Mouse (Mus musculus): ENCODE data around the gene Barhl2. TPM values are rescaled to one million over a fixed set of nuclear protein-coding genes. Genes with fewer than 3 reads are reported as not detected.

Barhl2 gene
- total and polyA plus RNA-seq, 3 experiments = not detected

DNA sequence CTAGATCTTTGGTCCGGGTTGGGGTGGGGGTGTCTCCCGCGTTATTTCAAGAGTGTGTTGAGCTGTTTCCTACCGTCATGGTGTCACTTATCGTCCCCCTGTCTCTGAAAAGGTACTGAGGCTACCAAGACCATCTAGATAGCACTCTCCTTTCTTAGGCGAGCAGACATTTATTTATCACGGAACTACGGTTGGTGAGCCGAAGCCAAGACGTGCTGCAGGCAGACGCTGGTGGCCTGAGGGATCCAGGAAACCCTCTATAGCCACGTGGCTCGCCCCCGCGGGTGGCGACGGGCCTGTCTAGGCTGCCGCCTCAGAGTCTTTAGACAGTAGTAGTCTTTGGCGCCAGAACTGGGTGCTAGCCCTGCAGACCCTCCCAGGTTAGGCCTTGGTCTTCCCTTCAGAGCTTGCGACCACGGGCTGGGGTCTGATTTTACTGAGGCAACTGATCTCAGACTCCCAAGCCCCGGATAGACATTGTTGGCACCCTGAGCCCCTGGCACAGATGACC is 2.1 kb upstream of the Barhl2 start:
- Histone ChIP-seq H3K27ac (ENCODE audit: insufficient read depth, low read depth) (no peak overlapping the region), H3K9me3 (replicated peaks; ENCODE audit: low read length) (peaks cover 28% of the 10 kb centered on the region), H3K4me3 (replicated peaks in 1 of 3; ENCODE audit: low read depth in 2 of 3, low read length in 2 of 3, poor library complexity in 1 of 3) (no peak overlapping the region), H3K9ac (ENCODE audit: insufficient read depth, low read depth) (no peak overlapping the region), H3K79me2 (replicated peaks; ENCODE audit: control insufficient read depth, extremely low read depth, insufficient read depth, poor library complexity, severe bottlenecking) (no peaks in the 10 kb centered on the region), H3K27me3 (replicated peaks) (no peaks in the 10 kb centered on the region), H3K4me2 (ENCODE audit: insufficient read depth, low read depth, poor library complexity, severe bottlenecking) (no peak overlapping the region), H3K4me1 (ENCODE audit: control insufficient read depth in 1 of 2, insufficient read depth in 2 of 2) (no peaks in the 10 kb centered on the region), H3K36me3 (replicated peaks in 1 of 2; ENCODE audit: control insufficient read depth in 1 of 2, insufficient read depth in 1 of 2, low read length in 1 of 2) (no peaks in the 10 kb centered on the region)
- DNase-seq (ENCODE audit: extremely low read depth) = no peak
- dilution Hi-C loops (cut with MboI; ENCODE audit: extremely low pct_ligation_motif_present, extremely low pct_unique_long_range_greater_than_20kb, low sequenced_read_pairs) = no loop called here
- TF ChIP-seq TBP (conservative IDR thresholded peaks at IDR 0.05; ENCODE audit: low read depth, low read length) (no peak), POLR2A (IDR thresholded peaks at IDR 0.05; ENCODE audit: low read depth, low read length) (no peak), EP300 (IDR thresholded peaks at IDR 0.05; ENCODE audit: low read length) (no peak), E2F4 (IDR thresholded peaks at IDR 0.05; ENCODE audit: insufficient replicate concordance, low read depth, low read length) (no peak), IRF4 (IDR thresholded peaks at IDR 0.05; ENCODE audit: low read depth, low read length) (no peak), RAD21 (IDR thresholded peaks at IDR 0.05; ENCODE audit: low read depth, low read length) (no peak), KAT2A (IDR thresholded peaks at IDR 0.05; ENCODE audit: insufficient replicate concordance, low read length) (no peak), SMC3 (IDR thresholded peaks at IDR 0.05; ENCODE audit: low read depth, low read length) (no peak), PAX5 (IDR thresholded peaks at IDR 0.05; ENCODE audit: low read length) (no peak), UBTF (IDR thresholded peaks at IDR 0.05; ENCODE audit: low read depth, low read length) (no peak), MXI1 (IDR thresholded peaks at IDR 0.05; ENCODE audit: low read depth, low read length) (no peak), MAX (IDR thresholded peaks at IDR 0.05; ENCODE audit: low read length) (no peak), ZKSCAN1 (IDR thresholded peaks at IDR 0.05; ENCODE audit: borderline replicate concordance, low read depth, low read length) (no peak), SIN3A (IDR thresholded peaks at IDR 0.05; ENCODE audit: low read length) (no peak), BHLHE40 (IDR thresholded peaks at IDR 0.05; ENCODE audit: low read depth, low read length) (no peak), ELF1 (IDR thresholded peaks at IDR 0.05; ENCODE audit: low read depth, low read length) (no peak), USF2 (conservative IDR thresholded peaks at IDR 0.05; ENCODE audit: low read depth, low read length) (no peak)
- in situ Hi-C loops (cut with MboI; ENCODE audit: low pct_ligation_motif_present, low pct_unique_long_range_greater_than_20kb, low sequenced_read_pairs) = loop anchor here (25.0 kb wide), 1 partner anchor 327 kb away; no protein-coding TSS in a partner anchor

DNA sequence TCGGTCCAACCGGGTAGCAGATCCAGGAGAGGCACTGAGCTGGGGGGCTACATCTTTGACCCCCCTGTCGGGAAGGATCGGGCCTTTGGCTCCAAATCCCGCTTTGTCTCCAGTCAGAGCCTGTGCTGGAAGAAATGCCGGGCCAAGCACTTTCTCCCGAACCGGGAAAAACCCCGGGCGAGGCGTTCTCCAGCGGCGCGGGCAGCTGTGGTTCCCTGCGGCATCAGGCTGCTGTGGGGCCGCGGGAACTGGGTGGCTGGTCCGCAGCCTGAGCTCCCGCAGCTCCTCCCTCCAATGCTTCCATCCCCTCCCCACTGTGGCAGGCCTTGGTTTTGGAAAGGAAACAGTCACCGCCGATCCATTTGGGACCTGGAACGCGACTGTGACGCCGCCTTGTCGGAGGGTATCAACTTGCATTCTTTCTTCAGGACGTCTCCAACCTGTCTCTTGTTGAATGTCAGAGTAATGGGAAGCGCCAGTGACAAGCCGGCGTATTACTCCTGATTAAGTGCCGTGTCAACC is 1.2 kb upstream of the Barhl2 start:
- H3K4me2 ChIP-seq (ENCODE audit: insufficient read depth, low read depth, poor library complexity, severe bottlenecking) = no peak overlapping the region
- H3K4me3 ChIP-seq (replicated peaks in 1 of 3; ENCODE audit: low read depth in 2 of 3, low read length in 2 of 3, poor library complexity in 1 of 3) = no peak overlapping the region
- dilution Hi-C loops (cut with MboI; ENCODE audit: extremely low pct_ligation_motif_present, extremely low pct_unique_long_range_greater_than_20kb, low sequenced_read_pairs) = no loop called here
- no peak overlapping the region for H3K9ac ChIP-seq (ENCODE audit: insufficient read depth, low read depth)
- H3K27ac ChIP-seq (ENCODE audit: insufficient read depth, low read depth) = no peak overlapping the region
- no peak for TF ChIP-seq MEF2A (IDR thresholded peaks at IDR 0.05; ENCODE audit: borderline replicate concordance, low read depth, low read length)
- no peak for TF ChIP-seq JUND (conservative IDR thresholded peaks at IDR 0.05; ENCODE audit: low read depth, low read length)
- no peak for TF ChIP-seq MAFK (IDR thresholded peaks at IDR 0.05; ENCODE audit: insufficient replicate concordance, low read length)
- no peak for TF ChIP-seq EP300 (IDR thresholded peaks at IDR 0.05; ENCODE audit: low read length)
- TF ChIP-seq PAX5 (IDR thresholded peaks at IDR 0.05; ENCODE audit: low read length) = no peak
- TF ChIP-seq RAD21 (IDR thresholded peaks at IDR 0.05; ENCODE audit: low read depth, low read length) = no peak
- no peak for TF ChIP-seq ZC3H11A (IDR thresholded peaks at IDR 0.05; ENCODE audit: low read depth, low read length)
- TF ChIP-seq CTCF (conservative IDR thresholded peaks at IDR 0.05 in 1 of 2, IDR thresholded peaks at IDR 0.05 in 1 of 2; ENCODE audit: low read depth in 2 of 2, low read length in 2 of 2) = no peak
- TF ChIP-seq POLR2A (IDR thresholded peaks at IDR 0.05; ENCODE audit: low read depth, low read length) = no peak
- no peak for TF ChIP-seq ZMIZ1 (IDR thresholded peaks at IDR 0.05; ENCODE audit: low read depth, low read length)
- TF ChIP-seq KAT2A (IDR thresholded peaks at IDR 0.05; ENCODE audit: insufficient replicate concordance, low read length) = no peak
- no peak for TF ChIP-seq USF2 (conservative IDR thresholded peaks at IDR 0.05; ENCODE audit: low read depth, low read length)
- no peak for TF ChIP-seq USF1 (IDR thresholded peaks at IDR 0.05; ENCODE audit: low read depth, low read length)
- TF ChIP-seq UBTF (IDR thresholded peaks at IDR 0.05; ENCODE audit: low read depth, low read length) = no peak
- no peak for TF ChIP-seq MAZ (IDR thresholded peaks at IDR 0.05; ENCODE audit: low read depth, low read length)
- TF ChIP-seq ELF1 (IDR thresholded peaks at IDR 0.05; ENCODE audit: low read depth, low read length) = no peak
- H3K9me3 ChIP-seq (replicated peaks; ENCODE audit: low read length) = peaks cover 28% of the 10 kb centered on the region
- no peaks in the 10 kb centered on the region for H3K79me2 ChIP-seq (replicated peaks; ENCODE audit: control insufficient read depth, extremely low read depth, insufficient read depth, poor library complexity, severe bottlenecking)
- in situ Hi-C loops (cut with MboI; ENCODE audit: low pct_ligation_motif_present, low pct_unique_long_range_greater_than_20kb, low sequenced_read_pairs) = loop anchor here (25.0 kb wide), 1 partner anchor 328 kb away; no protein-coding TSS in a partner anchor
- H3K36me3 ChIP-seq (replicated peaks in 1 of 2; ENCODE audit: control insufficient read depth in 1 of 2, insufficient read depth in 1 of 2, low read length in 1 of 2) = no peaks in the 10 kb centered on the region
- no peaks in the 10 kb centered on the region for H3K4me1 ChIP-seq (ENCODE audit: control insufficient read depth in 1 of 2, insufficient read depth in 2 of 2)
- H3K27me3 ChIP-seq (replicated peaks) = no peaks in the 10 kb centered on the region
- DNase-seq (ENCODE audit: extremely low read depth) = no peak
